Mouse (Mus musculus) Patski (cell line): ENCODE data around the gene Ptprcap. TPM values are rescaled to one million over a fixed set of nuclear protein-coding genes. Genes with fewer than 3 reads are reported as not detected.
"Not testable (repeated sequence)": the region's sequence is repeated elsewhere in the genome, so short reads cannot be mapped to it uniquely, and the experiment has no call there.

ENCODE experiments used
- ATAC-seq: fragments of 100-300 bp; one replicate; pipeline ENCODE4 v1.8.0; 2021
- CTCF ChIA-PET: fragments of 350-600 bp; sonication (Branson Sonifier 250); formaldehyde crosslinking; loops from one replicate; lab custom pipeline; 2022; ENCODE audit warnings: inconsistent platforms; lab: Charles Lee
- POLR2A ChIA-PET: fragments of 350-600 bp; sonication (Branson Sonifier 250); formaldehyde crosslinking; loops from one replicate; lab custom pipeline; 2022; ENCODE audit warnings: antibody characterized with exemption, inconsistent platforms; lab: Charles Lee
- DNase-seq: peaks from one replicate; pipeline ENCODE4 v3.0.0-alpha.2; 2011; ENCODE audit warnings: low read depth, low spot score
- H3K27me3 ChIP-seq: fragments of 371-371 bp; one replicate; pipeline ENCODE4 v1.5.1; 2021
- CTCF ChIP-seq: fragments of 100-300 bp; IDR thresholded peaks from one replicate; pipeline ENCODE4 v1.5.1; 2021
- in situ Hi-C: fragments of 300-500 bp; cut with MboI; formaldehyde crosslinking; loops from 3 replicates; pipeline ENCODE4 v1.11.1; 2018; ENCODE audit warnings: low pct_unique_long_range_greater_than_20kb, mixed read lengths
- polyA plus RNA-seq: library from polyadenylated mRNA; unstranded; gene quantifications from one replicate; pipeline ENCODE4 v1.2.3, GENCODE M21; 2021

Gene Ptprcap
- polyA plus RNA-seq, 1 experiment from 2014 or later: 0.62 TPM

DNA sequence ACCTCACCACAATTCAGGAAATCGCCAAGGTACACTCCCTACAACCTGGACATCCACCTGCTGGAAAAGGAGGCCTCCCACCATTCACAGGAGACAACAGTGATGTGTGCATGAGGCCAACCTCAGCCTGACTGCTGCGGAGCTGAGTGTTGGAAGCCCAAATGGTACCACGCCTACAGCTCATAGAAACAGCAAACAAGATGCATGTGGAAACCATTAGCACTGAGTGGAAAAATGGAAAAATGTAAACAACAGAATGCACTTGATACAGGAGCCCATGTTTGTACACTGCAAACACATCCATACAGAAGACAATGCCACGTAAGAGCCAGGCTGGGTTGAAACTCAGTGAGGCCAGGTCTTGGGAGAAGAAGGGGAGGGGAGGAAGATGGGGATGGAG lies 29.0 kb upstream of the Ptprcap start:
- no peak for DNase-seq
- CTCF ChIA-PET: interaction anchor here (1.0 to 2.4 kb wide), 10 partner anchors 8 to 104 kb away, joined by 3 to 9 read pairs (median 6); partner anchors contain the start of genes Cabp4, Pitpnm1 and Rad9a
- H3K27me3 ChIP-seq: no peaks in the 10 kb centered on the region
- ATAC-seq: no peak
- in situ Hi-C loops: loop anchor here (5.0 kb wide), 1 partner anchor 78 kb away; the partner anchor contains the start of gene Rad9a
- POLR2A ChIA-PET: interaction anchor here (0.8 to 1.7 kb wide), 2 partner anchors 104 to 122 kb away, joined by 3 to 4 read pairs; no protein-coding TSS in a partner anchor
- TF ChIP-seq CTCF: no peak

DNA sequence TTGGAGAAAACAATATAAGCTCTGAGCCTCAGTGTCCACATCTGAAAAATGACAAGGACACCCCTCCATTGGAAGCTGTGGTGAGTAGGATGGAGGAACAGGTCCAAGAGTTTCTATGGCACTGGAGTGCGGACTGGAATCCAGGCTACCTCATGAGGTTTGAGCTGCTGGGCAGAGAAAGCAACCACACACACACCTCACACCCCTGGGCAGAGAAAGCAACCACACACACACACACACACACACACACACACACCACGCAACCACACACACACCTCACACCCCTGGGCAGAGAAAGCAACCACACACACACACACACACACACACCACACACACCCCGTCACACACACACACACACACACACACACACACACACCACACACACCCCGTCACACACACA lies 28.1 kb upstream of the Ptprcap start:
- DNase-seq, H3K27me3 ChIP-seq, in situ Hi-C loops, ATAC-seq: not testable (repeated sequence)
- ChIA-PET CTCF (interaction anchor here (0.8 to 2.4 kb wide), 11 partner anchors 9 to 103 kb away, joined by 3 to 9 read pairs (median 5); partner anchors contain the start of genes Cabp4, Pitpnm1 and Rad9a), POLR2A (interaction anchor here (0.7 to 1.9 kb wide), 4 partner anchors 71 to 121 kb away, joined by 3 to 10 read pairs (median 5); no protein-coding TSS in a partner anchor)

DNA sequence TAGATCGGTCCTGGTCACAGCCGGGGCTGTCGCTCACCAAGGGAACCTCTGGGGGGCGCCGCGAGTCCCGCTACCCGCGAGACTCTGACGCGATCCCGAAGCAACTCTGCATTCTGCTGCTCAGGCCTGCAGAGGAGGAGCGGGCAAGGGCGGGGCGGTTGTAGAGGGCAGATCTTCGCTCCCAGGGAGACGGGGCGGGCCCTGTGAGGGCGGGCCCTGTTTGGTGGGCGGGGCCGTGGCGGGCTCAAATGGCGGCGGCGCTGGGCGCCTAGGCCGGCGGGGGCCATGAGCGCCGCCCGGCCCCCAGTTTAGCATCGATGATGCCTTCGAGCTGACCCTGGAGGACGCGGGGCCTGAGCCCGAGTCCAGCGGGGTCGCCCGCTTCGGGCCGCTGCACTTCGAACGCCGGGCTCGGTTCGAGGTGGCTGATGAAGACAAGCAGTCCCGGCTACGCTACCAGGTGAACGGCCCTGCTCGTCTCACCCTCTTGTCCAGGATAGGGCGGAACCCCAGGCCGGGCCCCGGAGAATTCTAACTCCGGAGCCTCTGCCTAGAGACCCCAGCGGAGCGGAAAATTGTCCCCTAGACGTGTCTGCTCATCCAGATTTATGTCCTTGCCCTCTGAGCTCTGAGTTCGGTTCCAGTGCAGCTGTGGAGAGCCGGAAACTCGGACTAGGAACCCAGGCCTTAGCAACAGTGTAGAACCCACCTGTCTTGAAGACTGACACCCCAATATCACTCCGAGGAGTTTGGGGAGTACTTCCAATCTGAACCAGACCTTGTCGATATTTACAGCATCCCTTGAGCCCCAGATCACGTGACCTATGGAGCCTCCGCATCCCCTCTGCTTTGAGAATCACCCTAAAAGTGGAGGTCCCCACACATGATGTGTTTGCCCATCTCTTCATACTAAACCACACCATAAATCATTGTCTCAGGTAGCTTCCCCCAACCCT lies 27.4 kb upstream of the Ptprcap start, which contains the start of gene Aip:
Gene Aip, minus strand, starts transcription at position 118 of the 956 bp plus-strand sequence.
- ATAC-seq: peak; percentile 78
- POLR2A ChIA-PET: interaction anchor here (0.7 to 1.9 kb wide), 12 partner anchors 9 to 104 kb away, joined by 3 to 10 read pairs (median 3); partner anchors contain the start of genes Cdk2ap2, Pitpnm1 and Rad9a
- in situ Hi-C loops: no loop called here

DNA sequence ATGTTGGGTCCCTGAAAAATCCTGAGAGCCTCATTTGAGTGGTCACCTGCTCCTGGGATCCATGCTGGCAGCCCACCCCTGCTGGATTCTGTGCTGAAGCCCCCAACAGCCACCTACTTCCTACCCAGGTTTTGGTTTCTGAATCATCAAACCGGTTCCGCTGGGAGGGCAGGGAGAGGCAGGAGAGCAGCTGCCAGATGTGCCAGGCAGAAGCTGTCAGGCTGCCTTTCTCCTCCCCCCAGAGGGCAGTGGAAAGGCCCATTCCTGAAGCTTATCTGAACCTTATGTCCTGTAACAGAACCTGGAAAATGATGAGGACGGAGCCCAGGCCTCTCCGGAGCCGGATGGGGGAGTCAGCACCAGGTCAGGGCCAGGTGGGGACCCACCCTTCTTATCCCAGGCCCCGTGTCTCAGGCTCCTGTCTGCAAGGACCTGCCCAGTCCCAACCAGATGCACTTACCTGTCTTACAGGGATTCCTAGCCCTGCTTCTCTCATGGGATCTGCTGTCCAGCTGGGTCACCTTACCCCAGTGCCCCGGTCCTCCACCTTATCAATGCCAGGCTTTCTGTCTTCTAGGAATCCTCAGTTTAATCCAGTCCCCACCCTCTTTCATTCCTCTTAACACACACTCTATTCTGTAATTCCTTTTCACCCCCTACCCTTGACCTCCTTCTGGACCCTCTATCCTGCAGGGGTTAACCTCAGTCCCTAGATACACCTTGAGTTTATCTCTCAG lies 26.5 kb upstream of the Ptprcap start:
- in situ Hi-C loops: no loop called here
- ATAC-seq: no peak
- no peaks in the 10 kb centered on the region for H3K27me3 ChIP-seq
- ChIA-PET POLR2A (interaction anchor here (0.8 to 1.9 kb wide), 9 partner anchors 8 to 74 kb away, joined by 3 to 10 read pairs (median 3); partner anchors contain the start of genes Cdk2ap2, Pitpnm1 and Rad9a), CTCF (interaction anchor here (2.4 kb wide), 1 partner anchor 74 kb away, joined by 8 read pairs; the partner anchor contains the start of gene Rad9a)
- no peak for TF ChIP-seq CTCF
- DNase-seq: no peak

More for the DNA sequence above, 27.4 kb upstream of the Ptprcap start, which contains the start of gene Aip:
- no peak for DNase-seq
- TF ChIP-seq CTCF: no peak
- CTCF ChIA-PET: interaction anchor here (0.8 to 2.4 kb wide), 11 partner anchors 10 to 102 kb away, joined by 3 to 9 read pairs (median 5); partner anchors contain the start of genes Cabp4, Pitpnm1 and Rad9a
- no peaks in the 10 kb centered on the region for H3K27me3 ChIP-seq

DNA sequence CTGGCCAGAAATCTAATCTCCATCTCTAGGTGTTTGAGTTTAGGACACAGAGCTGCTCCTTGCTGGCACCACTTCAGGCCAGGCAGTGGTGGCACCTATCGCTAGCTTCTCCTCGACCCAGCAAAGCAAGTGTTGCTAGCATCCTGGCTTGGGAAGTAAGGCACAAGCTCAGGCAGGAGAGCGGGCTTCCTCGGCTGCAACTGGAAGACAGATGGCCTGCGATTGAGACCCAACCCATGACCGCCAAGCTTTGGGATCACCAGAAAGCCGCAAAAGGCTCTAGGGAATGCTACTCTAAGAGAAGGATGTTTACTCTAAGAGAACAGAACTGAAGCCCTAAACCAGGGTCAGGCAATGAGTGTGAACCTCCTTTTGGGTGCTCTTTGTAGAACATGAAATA lies 23.9 kb upstream of the Ptprcap start:
- no peak for TF ChIP-seq CTCF
- H3K27me3 ChIP-seq: no peaks in the 10 kb centered on the region
- in situ Hi-C loops: no loop called here
- ChIA-PET CTCF (interaction anchor here (0.8 kb wide), 1 partner anchor 9 kb away, joined by 4 read pairs; no protein-coding TSS in a partner anchor), POLR2A (interaction anchor here (1.0 to 2.1 kb wide), 3 partner anchors 26 to 63 kb away, joined by 3 to 6 read pairs (median 6); partner anchors contain the start of gene Ppp1ca)
- DNase-seq: no peak
- no peak for ATAC-seq

DNA sequence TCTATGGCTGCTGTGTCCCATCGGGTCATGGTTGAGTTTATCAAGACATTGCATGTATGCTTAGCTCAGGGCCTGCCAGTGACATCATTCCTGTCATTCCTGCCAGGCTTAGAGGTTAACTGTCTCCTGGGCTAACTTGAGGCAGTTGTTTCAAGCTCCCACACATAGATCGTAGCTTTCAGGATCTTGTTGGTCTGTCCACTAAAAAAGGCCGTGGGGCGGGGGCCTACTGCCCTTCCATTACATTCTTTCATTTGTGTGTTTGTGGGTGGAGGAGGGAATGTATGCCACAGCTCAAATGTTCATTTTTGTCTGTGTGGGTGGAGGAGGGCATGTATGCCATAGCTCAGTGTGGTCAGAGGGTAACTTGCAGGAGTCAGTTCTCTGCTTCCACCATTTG lies 23.3 kb upstream of the Ptprcap start:
- H3K27me3 ChIP-seq: no peaks in the 10 kb centered on the region
- TF ChIP-seq CTCF: no peak
- DNase-seq (no peak), ATAC-seq (no peak)
- CTCF ChIA-PET: no interaction called here
- in situ Hi-C loops: no loop called here
- POLR2A ChIA-PET: interaction anchor here (0.6 to 2.1 kb wide), 3 partner anchors 42 to 244 kb away, joined by 3 to 6 read pairs (median 3); partner anchors contain the start of gene Ppp1ca

DNA sequence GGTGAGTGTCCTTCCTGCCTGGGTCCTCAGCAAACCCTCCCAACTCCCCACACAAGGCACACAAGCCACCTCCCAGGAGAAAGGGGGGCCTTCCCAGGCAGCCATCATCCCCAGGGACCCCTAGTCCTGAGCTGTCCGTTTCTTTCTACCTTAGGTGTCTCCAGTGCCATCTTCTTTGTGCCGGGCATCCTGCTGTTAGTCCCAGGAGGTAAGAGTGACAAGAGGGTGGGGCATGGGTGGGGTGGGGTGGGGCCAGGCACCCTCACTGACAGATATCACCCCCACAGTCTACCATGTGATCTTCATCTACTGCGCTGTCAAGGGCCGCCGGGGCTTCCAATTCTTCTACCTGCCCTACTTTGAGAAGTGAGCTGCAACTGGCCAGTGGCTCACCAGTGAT lies 22.3 kb upstream of the Ptprcap start:
- DNase-seq (no peak), ATAC-seq (no peak)
- ChIA-PET POLR2A (no interaction called here), CTCF (interaction anchor here (1.8 kb wide), 1 partner anchor 32 kb away, joined by 4 read pairs; no protein-coding TSS in a partner anchor)
- TF ChIP-seq CTCF: no peak
- in situ Hi-C loops: no loop called here
- no peaks in the 10 kb centered on the region for H3K27me3 ChIP-seq

DNA sequence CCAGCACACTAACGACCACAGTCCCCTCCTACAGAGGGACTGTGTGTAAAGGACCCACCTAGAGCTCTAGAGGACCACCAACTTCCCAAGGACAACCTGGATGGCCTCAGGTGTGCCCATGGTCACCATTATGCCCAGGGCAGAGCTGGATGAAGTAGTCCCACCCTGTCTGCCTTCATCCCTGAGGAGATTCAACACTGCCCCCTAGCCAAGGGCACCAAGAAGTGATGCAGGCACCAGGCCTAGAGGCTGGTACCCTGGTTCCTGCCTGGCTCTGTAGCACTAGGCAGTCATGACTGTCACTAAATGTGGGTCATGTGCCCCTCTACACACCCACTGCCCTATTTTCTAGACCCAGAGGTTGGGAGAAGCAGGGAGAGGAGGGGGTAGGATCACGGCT lies 21.6 kb upstream of the Ptprcap start:
- ChIA-PET POLR2A (no interaction called here), CTCF (interaction anchor here (1.8 kb wide), 1 partner anchor 33 kb away, joined by 4 read pairs; no protein-coding TSS in a partner anchor)
- TF ChIP-seq CTCF: no peak
- DNase-seq: no peak
- in situ Hi-C loops: no loop called here
- ATAC-seq: no peak
- no peaks in the 10 kb centered on the region for H3K27me3 ChIP-seq

DNA sequence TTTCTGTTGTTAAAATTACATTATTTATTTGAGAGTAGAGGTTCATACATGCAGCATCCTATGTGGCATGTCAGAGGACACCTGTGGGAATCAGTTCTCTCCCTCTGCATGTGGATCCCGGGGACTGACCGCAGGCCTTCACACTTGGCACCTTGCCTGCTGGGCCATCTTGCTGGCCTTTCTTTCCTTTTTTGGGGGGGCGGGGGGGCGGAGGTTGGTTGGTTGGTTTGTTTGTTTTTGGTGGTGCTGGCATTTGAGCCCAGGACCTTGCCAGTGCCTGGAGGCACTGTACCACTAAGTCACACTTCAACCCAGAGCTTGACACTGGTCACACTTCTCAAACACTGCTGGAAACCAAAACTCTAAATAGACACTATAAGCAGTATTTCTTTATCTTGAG lies 19.1 kb upstream of the Ptprcap start:
- in situ Hi-C loops: no loop called here
- ChIA-PET CTCF (interaction anchor here (1.1 kb wide), 1 partner anchor 52 kb away, joined by 3 read pairs; no protein-coding TSS in a partner anchor), POLR2A (interaction anchor here (0.7 kb wide), 1 partner anchor 14 kb away, joined by 3 read pairs; no protein-coding TSS in a partner anchor)
- no peak for TF ChIP-seq CTCF
- no peak for DNase-seq
- no peaks in the 10 kb centered on the region for H3K27me3 ChIP-seq
- ATAC-seq: no peak

DNA sequence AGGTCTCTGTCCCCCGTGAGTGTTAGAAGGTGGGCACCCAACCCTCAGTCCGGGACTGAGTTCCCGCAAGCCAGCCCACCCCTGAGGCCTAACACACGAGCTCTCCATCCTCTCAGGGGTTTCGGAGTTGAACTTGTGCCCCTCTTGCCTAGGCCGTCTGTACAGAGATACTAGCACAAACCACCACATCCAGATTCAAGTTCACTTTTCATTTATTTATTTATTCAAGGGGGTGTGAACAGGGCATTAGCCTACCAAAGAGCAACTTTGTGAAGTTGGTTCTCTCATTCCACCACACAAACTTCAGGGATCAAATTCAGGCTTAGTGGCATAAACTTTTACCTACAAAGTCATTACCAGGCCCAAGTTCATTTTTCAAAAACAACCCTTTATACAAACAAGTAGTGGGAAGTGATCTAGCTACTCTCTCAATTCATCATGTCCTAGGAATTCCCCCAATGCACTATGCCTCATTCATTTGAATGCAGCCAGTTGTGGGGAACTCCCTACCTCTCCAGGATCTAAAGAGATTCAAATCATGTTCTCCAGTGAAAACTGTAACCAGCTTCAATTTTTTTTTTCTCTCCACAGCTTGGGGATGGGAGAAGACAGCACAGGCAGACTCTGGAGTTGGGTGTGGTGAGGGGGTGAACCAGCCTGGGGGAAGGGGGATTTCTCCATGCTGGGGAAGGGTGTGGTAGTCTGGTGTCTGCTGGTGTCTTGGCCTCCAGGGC lies 18.0 kb upstream of the Ptprcap start:
- ATAC-seq: peak; percentile 2
- DNase-seq, CTCF ChIA-PET, H3K27me3 ChIP-seq, in situ Hi-C loops: not testable (repeated sequence)
- POLR2A ChIA-PET: interaction anchor here (0.9 kb wide), 1 partner anchor 9 kb away, joined by 3 read pairs; no protein-coding TSS in a partner anchor

DNA sequence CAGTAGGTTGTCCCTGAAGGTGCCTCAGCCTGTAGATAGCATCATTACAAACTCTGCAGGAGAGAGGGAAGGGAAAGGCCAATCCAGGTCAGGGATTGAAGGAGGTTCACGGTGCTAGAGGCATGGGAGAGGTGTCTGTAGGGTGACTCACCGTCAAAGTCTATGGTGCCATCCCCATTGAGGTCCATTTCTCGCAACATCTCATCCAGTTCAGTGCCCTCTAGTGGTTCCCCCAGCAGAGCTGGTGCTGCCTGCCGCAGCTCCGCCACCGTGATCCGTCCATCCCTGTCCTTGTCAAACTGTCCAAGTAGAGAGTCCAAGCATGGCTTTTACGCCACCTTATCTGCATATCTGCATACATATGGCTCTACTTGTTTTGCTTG lies 17.4 kb upstream of the Ptprcap start:
- CTCF ChIA-PET: interaction anchor here (1.2 kb wide), 1 partner anchor 11 kb away, joined by 3 read pairs; no protein-coding TSS in a partner anchor
- DNase-seq, in situ Hi-C loops, POLR2A ChIA-PET, H3K27me3 ChIP-seq: not testable (repeated sequence)
- peak; percentile 29 for ATAC-seq
